Mouse (Mus musculus) heart, adult 11 months (tissue): ENCODE results near the gene Herc3.

Source experiments
- DNase-seq: peaks from one replicate; pipeline ENCODE4 v3.0.0; 2022

Herc3 gene

GRCm38 (mm10) chr6:58922511-58922910, 91.2 kb downstream of the Herc3 start:
- DNase-seq: no peak

- peak; percentile 98 for DNase-seq
Observed at GRCm38 (mm10) chr6:58927881-58928280, 96.6 kb downstream of the Herc3 start.

- peak; percentile 97 for DNase-seq
Observed at GRCm38 (mm10) chr6:58929911-58930431, 98.7 kb downstream of the Herc3 start.

GRCm38 (mm10) chr6:58931149-58931548, 99.9 kb downstream of the Herc3 start:
- no peak for DNase-seq

GRCm38 (mm10) chr6:58932515-58933188, 101.4 kb downstream of the Herc3 start:
- DNase-seq: no peak

- no peak for DNase-seq
Observed at GRCm38 (mm10) chr6:58933189-58933913, 102.1 kb downstream of the Herc3 start.

- DNase-seq: no peak
Observed at GRCm38 (mm10) chr6:58934144-58934543, 102.9 kb downstream of the Herc3 start.

GRCm38 (mm10) chr6:58937726-58938125, 106.5 kb downstream of the Herc3 start:
- no peak for DNase-seq

- DNase-seq: no peak
Observed at GRCm38 (mm10) chr6:58942276-58942675, 111.0 kb downstream of the Herc3 start.

- no peak for DNase-seq
Observed at GRCm38 (mm10) chr6:58943958-58944357, 112.7 kb downstream of the Herc3 start.

- no peak for DNase-seq
Observed at GRCm38 (mm10) chr6:58946246-58946645, 115.0 kb downstream of the Herc3 start.

- DNase-seq: no peak
Observed at GRCm38 (mm10) chr6:58946840-58947239, 115.6 kb downstream of the Herc3 start.

- no peak for DNase-seq
Observed at GRCm38 (mm10) chr6:58950410-58950809, 119.1 kb downstream of the Herc3 start.

- no peak for DNase-seq
Observed at GRCm38 (mm10) chr6:58951128-58951992, 120.1 kb downstream of the Herc3 start.

- no peak for DNase-seq
Observed at GRCm38 (mm10) chr6:58960523-58960922, 129.3 kb downstream of the Herc3 start.

GRCm38 (mm10) chr6:58962691-58963090, 131.4 kb downstream of the Herc3 start:
- DNase-seq: no peak

GRCm38 (mm10) chr6:58964091-58964490, 132.8 kb downstream of the Herc3 start:
- DNase-seq: no peak

GRCm38 (mm10) chr6:58964565-58964964, 133.3 kb downstream of the Herc3 start:
- no peak for DNase-seq

GRCm38 (mm10) chr6:58965071-58965831, 134.0 kb downstream of the Herc3 start:
- no peak for DNase-seq

- peak; percentile 90 for DNase-seq
Observed at GRCm38 (mm10) chr6:58968272-58968671, 137.0 kb downstream of the Herc3 start.
